Mouse (Mus musculus) forebrain, embryonic 14.5 days (tissue): Measurements from ENCODE around the gene Ap1s1. TPM values are rescaled to one million over a fixed set of nuclear protein-coding genes. Genes with fewer than 3 reads are reported as not detected.

ENCODE experiments used
- ATAC-seq: fragments of 200-750 bp; cut with Nextera tagmentation; 2 replicates; pipeline ENCODE4 v1.8.0; 2017; ENCODE audit warnings: mild to moderate bottlenecking, moderate library complexity
- DNase-seq: peaks from one replicate; pipeline ENCODE4 v3.0.0-alpha.2; 2015; ENCODE audit warnings: low spot score
- H3K27ac ChIP-seq: fragments of 300-500 bp; sonication (generic); 2 replicates; pipeline ENCODE4 v1.5.1; 2014; ENCODE audit warnings: low read depth, mild to moderate bottlenecking, control low read depth, low read length, moderate library complexity
- H3K27me3 ChIP-seq: fragments of 300-500 bp; sonication (generic); replicated peaks from 2 replicates; pipeline ENCODE4 v1.6.1; 2014; ENCODE audit warnings: low read length, control low read depth, mixed read lengths; ENCODE audit not compliant: control insufficient read depth, insufficient read depth
- H3K36me3 ChIP-seq: fragments of 300-500 bp; sonication (generic); 2 replicates; pipeline ENCODE4 v1.6.1; 2014; ENCODE audit warnings: low read length, control low read depth; ENCODE audit not compliant: control insufficient read depth, insufficient read depth
- H3K4me1 ChIP-seq: fragments of 300-500 bp; sonication (generic); 2 replicates; pipeline ENCODE4 v1.6.1; 2014; ENCODE audit warnings: antibody characterized with exemption, low read length, control low read depth; ENCODE audit not compliant: control insufficient read depth, insufficient read depth
- H3K4me2 ChIP-seq: fragments of 300-500 bp; sonication (generic); 2 replicates; pipeline ENCODE4 v1.6.1; 2014; ENCODE audit warnings: mild to moderate bottlenecking, control low read depth, low read length
- H3K4me3 ChIP-seq: fragments of 300-500 bp; sonication (generic); 2 replicates; pipeline ENCODE4 v1.5.1; 2014; ENCODE audit warnings: low read depth, low read length, control low read depth
- H3K9ac ChIP-seq: fragments of 300-500 bp; sonication (generic); 2 replicates; pipeline ENCODE4 v1.6.1; 2014; ENCODE audit warnings: mild to moderate bottlenecking, low read length, control low read depth, moderate library complexity
- H3K9me3 ChIP-seq: fragments of 300-500 bp; sonication (generic); replicated peaks from 2 replicates; pipeline ENCODE4 v1.6.1; 2016; ENCODE audit warnings: low read length, control low read depth, mixed read lengths; ENCODE audit not compliant: control insufficient read depth
- WGBS: fragments of 180-500 bp; shearing (Covaris S2); extraction: QIAGEN DNeasy Blood & Tissue Kit; methylation state at CpG from one replicate; pipeline ENCODE4 v1.1.7; 2014; 5-methylcytosine and 5-hydroxymethylcytosine counted together
- polyA plus RNA-seq: library from polyadenylated mRNA; unstranded; fragments of >200 nt; fragmentation: Nextera tagmentation; extraction: Ambion mirVana; gene quantifications from 2 replicates; pipeline ENCODE4 v1.2.1, GENCODE M21; 2014

The Ap1s1 gene
- polyA plus RNA-seq, 1 experiment from 2014 or later = 250 TPM

- 0 out of 2 replicates have a peak, but pooled peaks have one; percentile 10 for ATAC-seq
- H3K27ac ChIP-seq = no peak overlapping the region
- H3K4me1 ChIP-seq = no peaks in the 10 kb centered on the region; the same call in 1 of the 2 replicates
- H3K9me3 ChIP-seq = no peaks in the 10 kb centered on the region
- WGBS = 0% methylated on average over 23 of the region's 23 CpGs
- DNase-seq = peak; percentile 76
- H3K27me3 ChIP-seq = peaks cover 40% of the 10 kb centered on the region
- H3K9ac ChIP-seq = peak overlapping the region; percentile 21; the same call in 1 of the 2 replicates
- 0 out of 2 replicates have a peak overlapping the region, but pooled peaks have one; percentile 13 for H3K4me3 ChIP-seq
- H3K36me3 ChIP-seq = no peaks in the 10 kb centered on the region
- H3K4me2 ChIP-seq = peak overlapping the region; percentile 42
These were observed 20.8 kb downstream of the Ap1s1 start for GRCm38 (mm10) chr5:137025132-137025531.

DNA sequence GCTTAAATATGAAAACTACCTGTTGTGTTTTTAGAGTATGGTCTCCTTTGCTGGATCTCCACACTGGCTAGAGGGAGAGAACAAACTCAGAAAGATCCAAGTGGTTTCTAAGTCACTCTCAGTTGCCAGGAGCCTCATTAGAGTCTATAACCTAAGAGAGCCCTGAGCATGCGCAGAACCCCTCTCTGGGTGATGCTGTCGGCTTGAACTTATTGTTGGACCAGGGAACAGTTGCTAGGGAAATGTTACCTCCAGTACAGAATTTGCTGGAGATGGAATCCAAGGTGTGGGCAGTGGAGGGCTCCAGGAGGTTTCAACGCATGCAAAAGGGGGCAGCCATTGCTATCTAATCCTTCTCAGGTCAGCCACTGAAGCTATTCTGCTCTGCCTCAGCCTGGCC, 21.6 kb downstream of the Ap1s1 start:
- ATAC-seq (no peak), DNase-seq (no peak)
- H3K4me1 ChIP-seq = no peaks in the 10 kb centered on the region; the same call in 1 of the 2 replicates
- H3K4me2 ChIP-seq = no peak overlapping the region
- no peak overlapping the region for H3K27ac ChIP-seq
- H3K4me3 ChIP-seq = no peak overlapping the region
- H3K27me3 ChIP-seq = peaks cover 40% of the 10 kb centered on the region
- H3K9ac ChIP-seq = no peak overlapping the region
- 29% methylated on average over 3 of the region's 3 CpGs for WGBS
- H3K36me3 ChIP-seq = no peaks in the 10 kb centered on the region
- no peaks in the 10 kb centered on the region for H3K9me3 ChIP-seq

- Histone ChIP-seq H3K9ac (no peak overlapping the region), H3K4me2 (no peak overlapping the region)
- WGBS = 87% methylated on average over 3 of the region's 3 CpGs
These were observed 30.0 kb downstream of the Ap1s1 start for GRCm38 (mm10) chr5:137015913-137016312.

GRCm38 (mm10) chr5:137012401-137012950, 33.5 kb downstream of the Ap1s1 start:
- no peaks in the 10 kb centered on the region for H3K9me3 ChIP-seq
- ATAC-seq = no peak
- H3K4me3 ChIP-seq = no peak overlapping the region
- no peaks in the 10 kb centered on the region for H3K4me1 ChIP-seq
- H3K27me3 ChIP-seq = no peaks in the 10 kb centered on the region
- H3K36me3 ChIP-seq = no peaks in the 10 kb centered on the region
- no peak overlapping the region for H3K9ac ChIP-seq
- no peak overlapping the region for H3K4me2 ChIP-seq
- no peak overlapping the region for H3K27ac ChIP-seq
- DNase-seq = no peak
- 77% methylated on average over 15 of the region's 15 CpGs for WGBS

More at GRCm38 (mm10) chr5:137015913-137016312, 30.0 kb downstream of the Ap1s1 start:
- Histone ChIP-seq H3K9me3 (no peaks in the 10 kb centered on the region), H3K27me3 (no peaks in the 10 kb centered on the region), H3K4me3 (no peak overlapping the region), H3K27ac (no peak overlapping the region), H3K36me3 (no peaks in the 10 kb centered on the region), H3K4me1 (no peaks in the 10 kb centered on the region)
- DNase-seq (no peak), ATAC-seq (no peak)

DNA sequence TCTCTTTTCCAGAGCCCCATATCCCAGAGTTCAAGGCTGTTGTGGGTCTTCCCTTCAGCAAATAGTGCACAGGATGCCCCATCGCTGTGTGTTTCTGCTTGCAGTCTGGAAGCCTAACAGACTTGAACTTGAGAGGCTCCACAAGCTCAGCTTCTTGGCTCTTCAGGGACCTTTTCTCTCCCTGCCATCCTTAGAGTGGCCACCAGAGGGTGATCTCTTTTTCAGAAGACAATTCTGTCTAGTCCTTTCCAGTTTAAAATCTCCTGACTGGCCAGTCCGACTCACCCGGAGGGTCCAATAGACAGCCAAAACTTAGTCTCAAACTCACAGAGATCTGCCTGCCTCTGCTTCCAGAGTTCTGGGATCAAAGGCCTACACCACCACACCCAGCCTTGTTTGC, 35.9 kb downstream of the Ap1s1 start:
- 14% methylated on average over 3 of the region's 3 CpGs for WGBS
- DNase-seq = peak; percentile 68

GRCm38 (mm10) chr5:137007276-137007675, 38.7 kb downstream of the Ap1s1 start:
- DNase-seq = no peak
- Histone ChIP-seq H3K4me3 (no peak overlapping the region), H3K9me3 (no peaks in the 10 kb centered on the region), H3K9ac (no peak overlapping the region), H3K36me3 (no peaks in the 10 kb centered on the region), H3K27ac (no peak overlapping the region), H3K4me2 (no peak overlapping the region), H3K4me1 (no peaks in the 10 kb centered on the region), H3K27me3 (no peaks in the 10 kb centered on the region)
- WGBS = 64% methylated on average over 8 of the region's 8 CpGs
- no peak for ATAC-seq

More for the DNA sequence above, 35.9 kb downstream of the Ap1s1 start:
- Histone ChIP-seq H3K4me2 (no peak overlapping the region), H3K4me3 (no peak overlapping the region), H3K4me1 (no peaks in the 10 kb centered on the region), H3K36me3 (no peaks in the 10 kb centered on the region), H3K9me3 (no peaks in the 10 kb centered on the region), H3K9ac (no peak overlapping the region), H3K27me3 (no peaks in the 10 kb centered on the region), H3K27ac (no peak overlapping the region)
- ATAC-seq = no peak

DNA sequence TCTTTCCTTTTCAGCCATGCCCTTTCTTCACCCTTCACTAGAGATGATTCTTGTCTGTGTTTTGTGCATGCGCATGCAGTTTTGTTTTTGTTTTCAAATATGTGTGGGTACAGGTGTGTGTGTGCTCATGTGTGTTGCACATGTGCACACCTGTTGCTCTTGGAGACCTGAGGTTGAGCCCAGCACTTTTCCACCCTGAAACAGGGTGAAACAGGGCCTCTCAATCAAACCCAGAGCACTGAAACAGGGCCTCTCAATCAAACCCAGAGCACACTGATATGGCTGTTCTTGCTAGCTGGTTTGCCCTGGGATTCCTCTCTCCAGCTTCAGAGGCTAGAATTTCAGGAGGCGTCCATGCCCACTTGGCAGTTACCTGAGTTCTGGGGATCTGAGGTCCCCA, 45.3 kb downstream of the Ap1s1 start:
- WGBS = 88% methylated on average over 2 of the region's 2 CpGs
- Histone ChIP-seq H3K27me3 (no peaks in the 10 kb centered on the region), H3K4me2 (no peak overlapping the region), H3K9me3 (no peaks in the 10 kb centered on the region), H3K36me3 (peaks cover 12% of the 10 kb centered on the region), H3K4me3 (no peak overlapping the region), H3K9ac (no peak overlapping the region), H3K4me1 (no peaks in the 10 kb centered on the region), H3K27ac (no peak overlapping the region)
- DNase-seq = no peak
- ATAC-seq = no peak

DNA sequence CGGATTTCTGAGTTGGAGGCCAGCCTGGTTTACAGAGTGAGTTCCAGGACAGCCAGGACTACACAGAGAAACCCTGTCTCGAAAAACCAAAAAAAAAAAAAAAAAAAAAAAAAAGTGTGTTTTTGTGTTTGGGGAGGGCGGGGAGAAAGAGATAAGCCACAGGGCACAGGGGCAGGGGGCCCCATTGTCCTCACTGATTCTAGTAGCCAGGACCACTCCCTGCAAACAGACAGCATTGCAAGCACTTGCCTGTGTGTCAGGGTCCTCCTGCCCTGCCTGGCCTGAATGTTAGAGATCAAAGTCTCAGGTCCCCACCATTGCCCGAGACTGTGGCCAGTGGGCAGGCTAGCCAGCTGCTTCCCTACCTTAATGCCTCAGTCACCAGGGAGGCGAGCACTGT, 46.5 kb downstream of the Ap1s1 start:
- Histone ChIP-seq H3K27me3 (no peaks in the 10 kb centered on the region), H3K4me1 (no peaks in the 10 kb centered on the region), H3K4me2 (no peak overlapping the region), H3K27ac (no peak overlapping the region), H3K4me3 (no peak overlapping the region), H3K9me3 (no peaks in the 10 kb centered on the region), H3K36me3 (peaks cover 24% of the 10 kb centered on the region), H3K9ac (no peak overlapping the region)
- DNase-seq = no peak
- WGBS = 78% methylated on average over 4 of the region's 5 CpGs
- ATAC-seq = no peak

GRCm38 (mm10) chr5:136989801-136990200, 56.1 kb downstream of the Ap1s1 start:
- Histone ChIP-seq H3K4me1 (peaks cover 8% of the 10 kb centered on the region), H3K27me3 (no peaks in the 10 kb centered on the region), H3K9me3 (no peaks in the 10 kb centered on the region), H3K4me3 (no peak overlapping the region), H3K9ac (no peak overlapping the region), H3K36me3 (peaks cover 60% of the 10 kb centered on the region), H3K4me2 (no peak overlapping the region), H3K27ac (no peak overlapping the region)
- 84% methylated on average over 6 of the region's 6 CpGs for WGBS
- DNase-seq (no peak), ATAC-seq (no peak)
